Mouse (Mus musculus): ENCODE results near the gene Siglecf. TPM values are rescaled to one million over a fixed set of nuclear protein-coding genes. Genes with fewer than 3 reads are reported as not detected.

Siglecf gene
- total and polyA plus RNA-seq, 2 experiments from 2014 or later: 0.16 TPM; not detected in 1

- no peak for TF ChIP-seq CTCF (IDR thresholded peaks at IDR 0.05; ENCODE audit: low read depth)
- 75% methylated on average over 4 of the region's 4 CpGs for WGBS
- Histone ChIP-seq H3K4me3 (ENCODE audit: low read depth, low read length) (no peak overlapping the region), H3K9ac (no peak overlapping the region), H3K27ac (ENCODE audit: low read depth, low read length) (no peak overlapping the region), H3K27me3 (ENCODE audit: insufficient read depth, low read length) (no peaks in the 10 kb centered on the region), H3K36me3 (ENCODE audit: insufficient read depth) (no peaks in the 10 kb centered on the region), H3K4me1 (ENCODE audit: insufficient read depth) (no peaks in the 10 kb centered on the region), H3K4me2 (ENCODE audit: low read depth) (no peak overlapping the region), H3K9me3 (ENCODE audit: low read length) (no peaks in the 10 kb centered on the region)
- ATAC-seq (no peak), DNase-seq (no peak)
These were observed 10.9 kb downstream of the Siglecf start for GRCm38 (mm10) chr7:43362021-43362420.

DNA sequence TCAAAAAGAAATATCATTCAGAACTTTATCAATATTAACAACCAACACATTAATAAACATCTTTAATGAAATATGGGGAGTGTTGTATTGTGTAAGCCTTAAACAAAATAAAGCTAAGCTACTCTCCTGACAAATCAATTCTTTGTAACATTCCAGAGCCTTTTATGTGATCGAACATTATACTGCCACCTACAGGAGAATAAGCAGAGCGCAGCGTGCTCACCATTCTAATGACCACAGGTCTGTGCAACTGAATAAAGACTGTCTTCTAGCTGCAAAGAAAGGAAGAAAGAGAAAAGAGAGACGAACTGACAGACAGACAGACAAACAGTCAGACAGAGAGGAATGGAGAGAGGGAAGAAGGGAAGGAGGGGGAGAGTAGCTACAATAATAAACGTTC is 27.1 kb downstream of the Siglecf start:
- 14% methylated on average over 5 of the region's 5 CpGs for WGBS
- Histone ChIP-seq H3K27me3 (ENCODE audit: insufficient read depth, low read length) (no peaks in the 10 kb centered on the region), H3K27ac (ENCODE audit: low read depth, low read length) (no peak overlapping the region), H3K4me3 (ENCODE audit: low read depth, low read length) (no peak overlapping the region), H3K36me3 (ENCODE audit: insufficient read depth) (no peaks in the 10 kb centered on the region), H3K4me1 (ENCODE audit: insufficient read depth) (no peaks in the 10 kb centered on the region), H3K4me2 (ENCODE audit: low read depth) (no peak overlapping the region), H3K9me3 (ENCODE audit: low read length) (no peaks in the 10 kb centered on the region), H3K9ac (no peak overlapping the region)
- ATAC-seq (peak; percentile 64; the same call in 1 of the 2 replicates), DNase-seq (peak; percentile 73)
- TF ChIP-seq CTCF (IDR thresholded peaks at IDR 0.05; ENCODE audit: low read depth): peak; percentile 80

DNA sequence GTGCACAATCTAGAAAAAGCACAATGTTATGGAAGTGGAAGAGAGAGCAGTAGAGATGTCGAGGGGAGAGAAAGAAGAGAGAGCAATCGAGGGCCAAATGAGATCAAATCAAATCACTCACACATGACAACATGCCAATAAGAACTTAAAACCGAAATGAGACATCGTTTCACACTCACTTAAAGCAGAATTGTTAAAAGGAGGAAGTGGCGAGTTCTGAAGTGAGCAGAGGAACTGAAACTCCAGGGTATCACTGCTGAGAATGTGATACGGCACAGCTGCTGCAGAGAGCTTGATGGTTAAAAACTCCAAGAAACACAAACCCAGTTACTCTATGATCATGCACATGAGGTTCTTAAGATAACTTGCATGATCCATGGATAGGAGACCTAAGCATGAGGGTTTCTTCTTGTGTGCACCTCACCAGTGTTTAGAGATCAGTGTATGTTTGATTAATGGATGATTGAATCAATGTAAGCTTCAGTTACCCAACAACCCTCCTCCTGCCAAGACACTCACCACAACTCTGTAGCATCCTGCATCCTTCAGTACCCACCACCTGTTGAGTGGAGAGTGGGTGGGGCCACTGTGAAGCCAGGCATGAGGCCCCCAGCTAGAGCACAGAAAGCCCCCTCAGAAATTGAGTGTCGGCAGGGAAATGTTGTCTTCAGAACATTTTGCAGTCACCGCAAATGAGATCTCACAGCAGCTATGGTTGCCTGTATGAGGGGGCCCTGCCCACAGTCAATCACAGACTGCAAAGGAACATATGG is 41.4 kb downstream of the Siglecf start:
- Histone ChIP-seq H3K36me3 (ENCODE audit: insufficient read depth) (no peaks in the 10 kb centered on the region), H3K27ac (ENCODE audit: low read depth, low read length) (no peak overlapping the region), H3K4me1 (ENCODE audit: insufficient read depth) (no peaks in the 10 kb centered on the region), H3K9me3 (ENCODE audit: low read length) (no peaks in the 10 kb centered on the region), H3K9ac (no peak overlapping the region), H3K27me3 (ENCODE audit: insufficient read depth, low read length) (no peaks in the 10 kb centered on the region), H3K4me2 (ENCODE audit: low read depth) (no peak overlapping the region), H3K4me3 (ENCODE audit: low read depth, low read length) (no peak overlapping the region)
- ATAC-seq (no peak), DNase-seq (no peak)
- no peak for TF ChIP-seq CTCF (IDR thresholded peaks at IDR 0.05; ENCODE audit: low read depth)
- 82% methylated on average over 8 of the region's 8 CpGs for whole genome bisulfite sequencing

DNA sequence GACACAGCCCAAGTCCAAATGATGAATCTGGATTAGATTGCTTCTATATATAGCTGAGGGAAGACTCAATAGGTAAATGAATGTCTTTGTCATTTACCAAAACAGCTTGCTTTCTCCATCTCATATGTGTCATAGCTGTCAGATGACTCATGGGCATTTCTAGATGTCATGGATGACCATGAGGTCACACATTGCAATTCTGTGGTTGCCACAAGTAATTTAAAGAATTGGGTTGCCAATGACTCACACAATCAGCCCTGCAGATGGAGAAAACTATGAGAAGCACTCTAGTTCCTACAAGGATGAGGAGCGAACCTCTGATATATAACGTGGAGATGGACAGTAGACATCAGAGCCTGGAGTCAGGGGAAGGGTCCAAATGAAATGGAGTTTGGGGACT is 48.4 kb downstream of the Siglecf start:
- H3K4me3 ChIP-seq (ENCODE audit: low read depth, low read length): no peak overlapping the region
- WGBS: 91% methylated on average over 2 of the region's 2 CpGs
- ATAC-seq: no peak

DNA sequence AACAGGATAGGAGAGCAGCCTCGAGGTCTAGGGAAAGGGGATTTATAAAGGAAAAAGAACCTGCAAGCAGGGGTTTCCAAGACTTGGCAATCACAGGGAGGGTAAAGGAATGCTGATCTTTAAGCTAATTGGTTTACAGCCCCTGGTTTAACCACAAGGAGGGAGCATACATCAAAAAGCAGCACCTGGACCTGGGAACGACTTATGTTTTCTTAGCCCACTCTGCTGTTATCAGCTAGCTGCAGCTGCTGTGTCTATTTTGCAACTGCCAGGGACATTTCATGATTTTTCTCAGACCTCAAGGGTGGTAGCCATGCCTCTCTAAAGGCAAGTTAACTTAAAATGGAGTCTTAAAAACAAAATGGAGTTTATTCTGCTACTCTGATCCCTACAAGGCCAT is 51.6 kb downstream of the Siglecf start:
- H3K4me2 ChIP-seq (ENCODE audit: low read depth): no peak overlapping the region
- no peak for TF ChIP-seq CTCF (IDR thresholded peaks at IDR 0.05; ENCODE audit: low read depth)
- no peak overlapping the region for H3K4me3 ChIP-seq (ENCODE audit: low read depth, low read length)
- no peak overlapping the region for H3K27ac ChIP-seq (ENCODE audit: low read depth, low read length)
- no peaks in the 10 kb centered on the region for H3K9me3 ChIP-seq (ENCODE audit: low read length)
- no peaks in the 10 kb centered on the region for H3K4me1 ChIP-seq (ENCODE audit: insufficient read depth)
- DNase-seq (no peak), ATAC-seq (no peak)
- no peak overlapping the region for H3K9ac ChIP-seq
- H3K27me3 ChIP-seq (ENCODE audit: insufficient read depth, low read length): no peaks in the 10 kb centered on the region
- H3K36me3 ChIP-seq (ENCODE audit: insufficient read depth): no peaks in the 10 kb centered on the region
- WGBS: 54% methylated on average over 2 of the region's 2 CpGs

More for the DNA sequence above, 48.4 kb downstream of the Siglecf start:
- Histone ChIP-seq H3K4me2 (ENCODE audit: low read depth) (no peak overlapping the region), H3K9me3 (ENCODE audit: low read length) (no peaks in the 10 kb centered on the region), H3K9ac (no peak overlapping the region), H3K36me3 (ENCODE audit: insufficient read depth) (no peaks in the 10 kb centered on the region), H3K27me3 (ENCODE audit: insufficient read depth, low read length) (no peaks in the 10 kb centered on the region), H3K4me1 (ENCODE audit: insufficient read depth) (no peaks in the 10 kb centered on the region), H3K27ac (ENCODE audit: low read depth, low read length) (no peak overlapping the region)
- DNase-seq: no peak
- TF ChIP-seq CTCF (IDR thresholded peaks at IDR 0.05; ENCODE audit: low read depth): no peak

DNA sequence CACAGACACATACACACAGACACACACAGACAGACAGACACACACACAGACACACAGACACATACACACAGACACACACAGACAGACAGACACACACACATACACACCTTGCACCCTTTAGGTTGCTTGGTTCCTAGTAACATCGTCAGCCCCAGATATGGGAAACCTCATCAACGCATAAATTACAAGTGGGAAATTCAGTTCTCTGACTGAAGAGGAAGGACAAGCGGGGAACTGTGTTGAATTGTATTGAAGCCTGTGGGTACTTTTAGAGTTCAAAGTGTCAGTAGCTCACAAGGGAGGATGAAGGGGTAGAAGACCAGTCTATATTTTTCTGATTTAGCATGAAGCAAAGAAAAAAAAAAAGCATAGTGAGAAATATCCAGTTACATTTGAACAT is 56.4 kb downstream of the Siglecf start:
- H3K27me3 ChIP-seq (ENCODE audit: insufficient read depth, low read length): no peaks in the 10 kb centered on the region
- no peaks in the 10 kb centered on the region for H3K36me3 ChIP-seq (ENCODE audit: insufficient read depth)
- no peaks in the 10 kb centered on the region for H3K9me3 ChIP-seq (ENCODE audit: low read length)
- no peak overlapping the region for H3K9ac ChIP-seq
- WGBS: 82% methylated on average over 3 of the region's 3 CpGs
- no peaks in the 10 kb centered on the region for H3K4me1 ChIP-seq (ENCODE audit: insufficient read depth)
- ATAC-seq (no peak), DNase-seq (no peak)
- H3K4me2 ChIP-seq (ENCODE audit: low read depth): no peak overlapping the region
- no peak overlapping the region for H3K27ac ChIP-seq (ENCODE audit: low read depth, low read length)
- no peak for TF ChIP-seq CTCF (IDR thresholded peaks at IDR 0.05; ENCODE audit: low read depth)
- no peak overlapping the region for H3K4me3 ChIP-seq (ENCODE audit: low read depth, low read length)

DNA sequence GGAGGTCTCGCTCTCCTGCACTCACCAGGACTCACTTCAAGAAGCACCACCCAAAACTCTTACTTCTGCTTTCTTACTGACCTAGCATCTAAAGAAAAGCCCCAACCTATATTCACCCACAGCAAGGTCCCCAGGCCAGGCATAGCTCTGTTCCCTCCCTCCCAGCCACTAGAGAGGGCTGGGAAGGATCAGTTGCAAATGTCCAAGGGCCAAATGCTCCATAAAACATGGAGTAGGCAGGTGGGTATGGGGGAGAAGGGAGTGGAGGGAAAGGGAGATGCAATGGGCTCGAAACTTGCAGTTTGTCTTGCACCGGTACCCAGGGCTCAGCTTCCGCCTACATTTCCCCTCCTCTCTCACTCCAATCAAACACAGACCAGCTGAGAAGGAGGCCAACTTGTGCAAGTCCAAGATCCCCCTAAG is 57.0 kb downstream of the Siglecf start, which contains the start of gene Siglecg:
Siglecg (plus strand) TSS at position 74 of the 423 bp plus-strand sequence.
- Histone ChIP-seq H3K4me3 (ENCODE audit: low read depth, low read length) (no peak within 1 kb of the TSS), H3K27me3 (ENCODE audit: insufficient read depth, low read length) (no peaks in the 10 kb centered on the region), H3K4me2 (ENCODE audit: low read depth) (no peak within 1 kb of the TSS), H3K27ac (ENCODE audit: low read depth, low read length) (no peak within 1 kb of the TSS), H3K9me3 (ENCODE audit: low read length) (no peaks in the 10 kb centered on the region), H3K9ac (no peak within 1 kb of the TSS), H3K36me3 (ENCODE audit: insufficient read depth) (no peaks in the 10 kb centered on the region), H3K4me1 (ENCODE audit: insufficient read depth) (no peaks in the 10 kb centered on the region)
- no peak for ATAC-seq
- 84% methylated on average over 4 of the region's 4 CpGs for WGBS
- no peak for TF ChIP-seq CTCF (IDR thresholded peaks at IDR 0.05; ENCODE audit: low read depth)
- no peak for DNase-seq
